Mouse (Mus musculus) erythroblast, embryonic 14.5 days (primary cell): ENCODE results near the gene Fbxo44. TPM values are rescaled to one million over a fixed set of nuclear protein-coding genes. Genes with fewer than 3 reads are reported as not detected.
"Not testable (repeated sequence)": the region's sequence is repeated elsewhere in the genome, so short reads cannot be mapped to it uniquely, and the experiment has no call there.

Source experiments
- H3K27me3 ChIP-seq: 2 replicates; pipeline ENCODE4 v1.6.1; 2012; ENCODE audit warnings: inconsistent platforms; ENCODE audit not compliant: control insufficient read depth
- H3K36me3 ChIP-seq: 2 replicates; pipeline ENCODE4 v1.6.1; 2012; ENCODE audit warnings: mild to moderate bottlenecking, inconsistent platforms; ENCODE audit not compliant: control insufficient read depth
- H3K4me1 ChIP-seq: 2 replicates; pipeline ENCODE4 v1.6.1; 2012; ENCODE audit warnings: inconsistent platforms; ENCODE audit not compliant: control insufficient read depth
- H3K4me3 ChIP-seq: replicated peaks from 2 replicates; pipeline ENCODE3; 2012; ENCODE audit warnings: moderate library complexity, mild to moderate bottlenecking, inconsistent platforms
- H3K9me3 ChIP-seq: 2 replicates; pipeline ENCODE4 v1.6.1; 2012; ENCODE audit warnings: low read length, inconsistent platforms, mixed read lengths; ENCODE audit not compliant: control insufficient read depth
- GATA1 ChIP-seq: IDR thresholded peaks from 2 replicates; pipeline ENCODE4 v1.6.1; 2012; ENCODE audit warnings: low read length, inconsistent platforms, mixed read lengths
- TAL1 ChIP-seq: IDR thresholded peaks from 3 replicates; pipeline ENCODE4 v1.6.1; 2012; ENCODE audit warnings: low read length, inconsistent platforms, mixed read lengths
- polyA plus RNA-seq: library from polyadenylated mRNA; stranded (reverse); fragments of >175 nt; gene quantifications from 2 replicates; pipeline ENCODE4 v1.2.3, GENCODE M21; 2012

The Fbxo44 gene
- polyA plus RNA-seq: 0.08 and 0.09 TPM in 2 replicates

DNA sequence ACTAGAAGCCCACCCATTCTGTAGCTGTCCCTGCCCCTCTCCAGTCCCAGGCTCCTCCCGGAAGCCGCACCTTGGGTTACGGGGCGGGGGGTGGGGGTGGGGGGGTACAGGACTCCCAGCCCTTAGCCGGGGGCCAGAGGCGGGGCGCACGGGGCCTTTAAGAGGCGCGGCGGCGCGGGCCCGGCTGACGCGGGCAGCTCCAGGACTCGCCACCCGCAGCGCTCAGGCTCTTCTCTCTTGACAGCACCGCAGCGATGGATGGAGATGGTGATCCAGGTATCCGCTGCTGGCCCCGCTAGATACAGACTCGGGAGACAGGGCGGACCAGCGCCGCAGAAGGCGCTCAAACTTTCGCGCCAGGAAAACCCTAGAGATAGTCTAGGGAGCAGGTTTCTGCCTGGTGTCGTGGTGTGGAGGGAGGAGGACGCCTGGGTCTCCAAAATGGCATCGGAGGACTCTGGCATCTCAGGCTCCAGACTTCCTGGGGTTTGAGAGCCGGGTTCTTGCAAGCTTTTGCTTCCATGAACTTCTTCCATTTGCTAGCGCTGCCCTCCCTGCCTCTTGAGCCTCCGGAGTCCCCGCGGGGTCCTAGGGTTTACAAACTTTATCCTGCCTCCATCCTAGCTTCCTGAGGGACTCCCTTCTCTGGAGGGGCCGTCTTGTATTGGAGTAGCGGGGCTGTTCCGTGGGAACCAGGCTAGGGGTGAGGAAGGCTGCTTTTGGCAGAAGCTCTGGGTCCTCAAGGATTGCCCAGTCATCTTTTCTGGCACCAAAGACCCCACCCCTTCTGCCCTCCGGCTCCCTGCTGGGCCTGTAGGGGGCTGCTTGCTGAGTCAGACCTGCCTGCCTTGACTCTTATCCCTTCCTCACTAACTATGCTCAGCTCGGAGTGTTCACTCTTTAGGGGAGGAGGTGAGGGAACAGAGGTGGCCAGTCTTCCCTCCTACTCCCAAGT is at the start of gene Fbxo44, which contains the start of gene Fbxo2:
TSS of gene Fbxo44 (minus strand) at position 47 of the 955 bp plus-strand sequence.
TSS of gene Fbxo2 (plus strand) at position 186 of the 955 bp plus-strand sequence.
- H3K4me3 ChIP-seq: peak within 1 kb of the TSS; percentile 57
- peaks cover 25% of the 10 kb centered on the region for H3K4me1 ChIP-seq
- H3K9me3 ChIP-seq: peaks cover 6% of the 10 kb centered on the region; the same call in 1 of the 2 replicates
- H3K27me3 ChIP-seq: peaks cover 81% of the 10 kb centered on the region
- no peak for TF ChIP-seq GATA1
- TF ChIP-seq TAL1: no peak
- no peaks in the 10 kb centered on the region for H3K36me3 ChIP-seq

DNA sequence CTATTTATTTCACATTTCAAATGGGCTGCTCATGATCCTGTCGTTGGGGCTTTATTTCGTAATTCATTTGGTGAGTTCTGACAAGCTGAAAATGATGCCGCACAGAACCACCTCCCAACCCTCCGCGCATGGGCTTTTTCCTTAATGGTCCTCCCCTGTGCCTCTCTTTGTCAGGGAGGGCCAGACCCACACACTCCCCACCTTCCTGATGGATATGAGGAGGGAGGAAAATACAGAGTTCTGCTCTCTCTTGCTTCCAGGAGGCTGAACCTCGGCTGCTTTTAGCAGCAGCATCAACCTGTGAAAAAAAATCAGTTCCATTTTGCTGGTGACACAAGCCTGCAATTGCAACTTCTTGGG is 44.6 kb upstream of the Fbxo44 start:
- Histone ChIP-seq H3K4me1 (peaks cover 67% of the 10 kb centered on the region), H3K4me3 (peak overlapping the region; percentile 63), H3K9me3 (no peaks in the 10 kb centered on the region; the same call in 1 of the 2 replicates), H3K36me3 (no peaks in the 10 kb centered on the region), H3K27me3 (peaks cover 20% of the 10 kb centered on the region)
- TF ChIP-seq GATA1 (no peak), TAL1 (no peak)

DNA sequence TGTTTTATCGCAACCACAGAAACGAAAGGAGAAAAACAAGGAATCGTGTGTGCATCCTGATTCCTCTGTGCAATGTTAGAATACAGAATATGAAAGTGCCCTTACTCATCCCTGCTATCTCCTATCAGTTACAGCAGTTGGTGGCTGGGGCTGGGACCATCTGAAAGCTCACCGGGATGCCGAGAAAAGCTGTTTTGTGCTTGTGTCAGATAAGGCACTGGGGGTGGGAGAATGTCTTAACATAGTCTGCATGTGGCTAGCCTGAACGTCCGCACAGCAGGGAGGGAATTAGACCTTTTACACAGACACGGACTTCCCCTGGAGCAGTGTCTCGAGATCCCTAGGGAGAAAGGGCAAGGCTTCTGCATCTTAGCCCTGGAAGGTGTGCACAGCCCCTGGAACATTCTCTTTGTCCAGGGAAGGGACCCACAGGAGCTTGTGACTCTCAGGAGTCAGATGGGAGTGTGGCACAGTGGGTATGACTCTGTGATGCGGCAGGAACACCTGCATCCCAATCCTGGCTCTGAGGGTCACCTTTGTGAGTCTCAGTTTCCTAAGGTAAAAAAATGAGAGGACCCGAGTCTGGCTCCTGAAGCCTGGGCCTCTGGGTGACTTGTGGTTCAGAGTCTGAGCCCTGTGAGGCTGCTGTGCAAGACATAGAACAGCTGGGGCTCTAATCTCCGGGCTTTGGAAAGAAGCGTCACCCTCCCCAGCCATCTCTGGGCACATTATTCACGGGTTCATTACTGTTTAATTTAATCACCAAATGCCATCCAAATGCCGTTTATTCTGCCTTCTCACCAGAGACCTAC is 44.0 kb upstream of the Fbxo44 start:
- H3K27me3 ChIP-seq: peaks cover 23% of the 10 kb centered on the region
- H3K36me3 ChIP-seq: no peaks in the 10 kb centered on the region
- TF ChIP-seq GATA1: peak; percentile 80
- TF ChIP-seq TAL1: peak; percentile 84
- H3K4me3 ChIP-seq: peak overlapping the region; percentile 63
- peaks cover 67% of the 10 kb centered on the region for H3K4me1 ChIP-seq
- H3K9me3 ChIP-seq: no peaks in the 10 kb centered on the region; the same call in 1 of the 2 replicates

DNA sequence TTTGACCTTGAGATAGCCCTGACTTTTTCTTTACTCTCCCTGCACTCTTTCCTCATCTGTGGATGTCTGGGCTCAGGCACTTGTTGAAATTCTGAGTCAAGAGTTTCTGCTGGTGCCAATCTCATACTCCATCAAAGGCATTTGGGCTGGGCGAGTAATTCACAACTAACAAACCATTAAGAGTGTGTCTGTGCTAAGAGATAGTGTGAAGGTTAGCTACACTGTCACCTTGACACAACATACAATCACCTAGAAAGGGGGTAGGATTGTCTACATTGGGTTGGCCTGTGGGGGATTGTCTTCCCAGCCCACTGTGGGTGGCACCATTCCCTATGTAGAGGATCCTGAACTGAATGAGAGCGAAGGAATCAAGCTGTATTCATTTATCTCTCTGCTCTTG is 43.3 kb upstream of the Fbxo44 start:
- Histone ChIP-seq H3K9me3 (no peaks in the 10 kb centered on the region; the same call in 1 of the 2 replicates), H3K4me3 (peak overlapping the region; percentile 63), H3K36me3 (no peaks in the 10 kb centered on the region), H3K27me3 (peaks cover 29% of the 10 kb centered on the region), H3K4me1 (peaks cover 67% of the 10 kb centered on the region)
- TF ChIP-seq TAL1: no peak

DNA sequence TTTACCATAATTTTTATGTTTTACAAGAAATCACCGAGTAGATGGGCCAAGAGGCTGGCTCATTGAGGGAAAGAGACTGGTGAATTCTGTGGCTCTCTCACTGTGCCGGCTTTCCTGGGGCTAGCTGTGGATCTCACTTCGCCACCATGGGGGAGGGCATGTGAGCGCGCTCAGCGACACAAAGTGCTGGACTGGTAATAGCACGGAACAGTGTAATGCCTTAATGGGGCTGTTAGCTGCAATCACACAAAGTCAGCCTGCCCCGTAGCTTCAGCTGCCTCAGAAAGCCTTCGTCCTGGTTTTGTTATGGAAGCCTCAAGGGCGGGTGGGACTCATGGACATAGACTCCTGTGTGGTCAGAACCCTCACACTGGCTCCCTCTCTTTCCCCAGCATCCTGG is 38.4 kb upstream of the Fbxo44 start:
- H3K4me1 ChIP-seq: peaks cover 54% of the 10 kb centered on the region

DNA sequence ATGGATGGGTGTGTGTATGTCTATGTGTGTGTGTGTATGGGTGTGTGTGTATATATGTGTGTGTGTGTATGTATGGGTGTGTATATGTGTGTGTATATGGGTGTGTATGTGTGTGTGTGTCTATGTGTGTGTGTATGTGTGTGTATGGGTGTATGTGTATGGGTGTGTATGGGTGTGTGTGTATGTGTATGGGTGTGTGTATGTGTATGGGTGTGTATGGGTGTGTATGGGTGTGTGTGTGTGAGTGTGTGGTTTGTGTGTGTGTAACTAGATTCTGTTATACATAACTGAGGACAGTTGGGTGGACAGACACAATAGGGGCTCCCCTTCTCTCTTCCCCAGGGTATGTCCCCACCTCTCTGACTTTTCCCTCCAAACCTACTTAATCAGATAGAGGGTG is 34.1 kb upstream of the Fbxo44 start:
- Histone ChIP-seq H3K4me1 (peaks cover 40% of the 10 kb centered on the region), H3K4me3 (no peak overlapping the region), H3K36me3 (no peaks in the 10 kb centered on the region), H3K27me3 (peaks cover 62% of the 10 kb centered on the region), H3K9me3 (no peaks in the 10 kb centered on the region)
- no peak for TF ChIP-seq TAL1
- TF ChIP-seq GATA1: no peak

More for the DNA sequence above, 38.4 kb upstream of the Fbxo44 start:
- Histone ChIP-seq H3K36me3 (no peaks in the 10 kb centered on the region), H3K27me3 (peaks cover 52% of the 10 kb centered on the region), H3K9me3 (no peaks in the 10 kb centered on the region; the same call in 1 of the 2 replicates), H3K4me3 (no peak overlapping the region)
- no peak for TF ChIP-seq GATA1
- TF ChIP-seq TAL1: no peak

DNA sequence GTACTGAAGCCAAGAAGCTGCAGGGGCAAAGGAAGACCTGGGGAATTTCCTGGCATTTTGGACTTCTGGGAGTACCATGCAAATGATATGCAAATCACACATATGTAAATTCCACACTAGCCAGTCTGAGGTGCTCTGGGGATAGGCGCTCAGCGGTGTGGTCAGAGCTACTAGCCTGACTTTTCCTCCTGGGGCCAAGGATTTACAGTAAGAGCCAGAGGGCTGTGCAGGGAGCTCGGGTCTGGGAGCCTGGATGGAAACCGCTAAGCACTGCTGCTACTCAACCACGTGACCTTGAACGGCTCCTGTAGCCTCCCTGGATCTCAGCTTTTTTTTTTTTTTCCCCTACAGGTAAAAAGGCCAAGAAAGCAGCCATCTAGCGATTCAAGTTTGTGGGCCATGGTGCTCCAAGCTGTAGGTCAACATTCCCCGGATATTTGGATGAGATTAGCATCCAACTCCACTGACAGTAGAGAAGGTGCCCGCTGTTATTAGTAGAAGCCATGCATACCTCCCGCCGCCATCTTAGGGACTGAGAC is 32.5 kb upstream of the Fbxo44 start:
- H3K36me3 ChIP-seq: no peaks in the 10 kb centered on the region
- no peak overlapping the region for H3K4me3 ChIP-seq
- H3K4me1 ChIP-seq: peaks cover 51% of the 10 kb centered on the region
- TF ChIP-seq TAL1 (no peak), GATA1 (no peak)
- H3K27me3 ChIP-seq: peaks cover 47% of the 10 kb centered on the region
- H3K9me3 ChIP-seq: peaks cover 3% of the 10 kb centered on the region; the same call in 1 of the 2 replicates

DNA sequence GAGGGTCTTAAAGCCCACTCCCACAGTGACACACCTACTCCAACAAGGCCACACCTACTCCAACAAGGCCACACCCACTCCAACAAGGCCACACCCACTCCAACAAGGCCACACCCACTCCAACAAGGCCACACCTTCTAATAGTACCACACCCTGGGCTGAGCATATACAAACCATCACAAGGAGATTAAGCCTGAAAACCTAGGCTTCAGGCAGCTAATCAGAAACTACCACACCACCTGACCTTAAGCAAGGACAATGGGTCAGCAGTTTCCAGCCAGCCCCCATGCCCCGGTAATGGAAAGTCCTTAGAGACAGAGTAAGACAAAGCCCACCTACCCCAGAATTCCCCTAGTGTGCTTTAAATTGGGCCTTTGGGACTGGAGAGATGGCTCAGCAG is 28.5 kb upstream of the Fbxo44 start:
- not testable (repeated sequence) for H3K9me3 ChIP-seq, H3K4me3 ChIP-seq, H3K36me3 ChIP-seq
- Histone ChIP-seq H3K4me1 (peaks cover 34% of the 10 kb centered on the region), H3K27me3 (peaks cover 34% of the 10 kb centered on the region)

DNA sequence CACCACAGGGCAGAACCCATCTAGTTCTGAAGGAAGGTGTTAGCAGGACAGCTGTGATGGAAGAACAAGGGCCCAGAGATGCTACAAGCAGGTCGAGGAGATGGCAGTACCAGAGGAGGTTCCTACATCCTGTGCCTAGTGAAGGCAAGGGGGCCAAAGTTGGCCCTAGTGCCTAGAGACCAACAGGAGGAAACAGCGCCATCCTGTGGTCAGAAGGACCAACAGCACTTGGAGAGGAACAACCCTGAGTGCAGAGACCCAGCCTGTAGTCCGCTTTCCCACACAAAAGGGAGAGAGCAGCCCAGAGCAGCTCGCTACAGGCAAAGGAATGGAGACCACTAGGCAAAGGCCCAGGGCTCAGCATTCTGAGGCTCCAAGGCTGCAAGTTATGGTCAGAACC is 25.5 kb upstream of the Fbxo44 start:
- H3K9me3 ChIP-seq: peaks cover 3% of the 10 kb centered on the region; the same call in 1 of the 2 replicates
- peaks cover 24% of the 10 kb centered on the region for H3K4me1 ChIP-seq
- peaks cover 11% of the 10 kb centered on the region for H3K27me3 ChIP-seq
- TF ChIP-seq TAL1 (no peak), GATA1 (no peak)
- H3K4me3 ChIP-seq: no peak overlapping the region
- H3K36me3 ChIP-seq: no peaks in the 10 kb centered on the region
